Mouse (Mus musculus) limb, embryonic 13.5 days (tissue): ENCODE measurements around the gene Aff1. TPM values are rescaled to one million over a fixed set of nuclear protein-coding genes. Genes with fewer than 3 reads are reported as not detected.

ENCODE experiments used
- ATAC-seq: fragments of 200-750 bp; cut with Nextera tagmentation; 2 replicates; pipeline ENCODE4 v1.8.0; 2017; ENCODE audit warnings: low read depth, moderate number of reproducible peaks, moderate TSS enrichment; ENCODE audit not compliant: low FRiP score
- H3K27ac ChIP-seq: fragments of 300-500 bp; sonication (generic); 2 replicates; pipeline ENCODE4 v1.5.1; 2015; ENCODE audit warnings: inconsistent platforms, mild to moderate bottlenecking, moderate library complexity
- H3K27me3 ChIP-seq: fragments of 300-500 bp; sonication (generic); 2 replicates; pipeline ENCODE4 v1.6.1; 2015; ENCODE audit warnings: mild to moderate bottlenecking, inconsistent platforms
- H3K36me3 ChIP-seq: fragments of 300-500 bp; sonication (generic); 2 replicates; pipeline ENCODE4 v1.6.1; 2015; ENCODE audit warnings: inconsistent platforms, mild to moderate bottlenecking, moderate library complexity
- H3K4me1 ChIP-seq: fragments of 300-500 bp; sonication (generic); 2 replicates; pipeline ENCODE4 v1.6.1; 2015; ENCODE audit warnings: inconsistent platforms
- H3K4me2 ChIP-seq: fragments of 300-500 bp; sonication (generic); replicated peaks from 2 replicates; pipeline ENCODE4 v1.6.1; 2015; ENCODE audit warnings: inconsistent platforms, mild to moderate bottlenecking, moderate library complexity
- H3K4me3 ChIP-seq: fragments of 300-500 bp; sonication (generic); 2 replicates; pipeline ENCODE4 v1.5.1; 2015; ENCODE audit warnings: moderate library complexity, mild to moderate bottlenecking, inconsistent platforms
- H3K9ac ChIP-seq: fragments of 300-500 bp; sonication (generic); 2 replicates; pipeline ENCODE4 v1.6.1; 2015; ENCODE audit warnings: mild to moderate bottlenecking, inconsistent platforms
- H3K9me3 ChIP-seq: fragments of 300-500 bp; sonication (generic); 2 replicates; pipeline ENCODE4 v1.6.1; 2016; ENCODE audit warnings: inconsistent platforms
- WGBS: fragments of 180-500 bp; shearing (Covaris S2); methylation state at CpG from one replicate; pipeline ENCODE4 v1.1.7; 2015; 5-methylcytosine and 5-hydroxymethylcytosine counted together
- polyA plus RNA-seq: library from polyadenylated mRNA; unstranded; fragments of >200 nt; fragmentation: Nextera tagmentation; extraction: Ambion mirVana; gene quantifications from 2 replicates; pipeline ENCODE4 v1.2.1, GENCODE M21; 2015

Aff1 gene
- polyA plus RNA-seq, 1 experiment from 2014 or later = 4.1 TPM

DNA sequence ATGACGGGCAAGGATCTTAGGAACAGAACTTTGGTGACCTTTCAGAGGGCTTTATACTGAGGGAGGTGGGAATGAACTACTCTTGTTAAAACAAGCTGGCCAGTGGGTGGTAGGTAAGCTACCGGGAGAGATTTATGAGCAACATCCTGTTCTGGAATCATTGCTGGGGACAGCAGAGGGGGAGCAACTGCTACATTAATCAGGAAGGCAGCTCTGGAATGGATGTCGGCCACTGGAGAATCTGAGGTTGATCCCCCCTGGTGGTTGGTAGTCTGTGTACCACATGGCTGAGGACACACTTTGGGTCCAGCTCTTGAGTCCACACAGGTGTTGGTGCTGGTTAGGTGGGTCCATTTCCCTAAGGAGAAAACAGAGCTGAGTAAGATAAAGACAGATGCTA, 38.6 kb downstream of the Aff1 start:
- Histone ChIP-seq H3K9ac (no peak overlapping the region), H3K9me3 (no peaks in the 10 kb centered on the region), H3K4me3 (no peak overlapping the region), H3K4me1 (peaks cover 8% of the 10 kb centered on the region; the same call in 1 of the 2 replicates), H3K27me3 (no peaks in the 10 kb centered on the region), H3K27ac (no peak overlapping the region), H3K4me2 (no peak overlapping the region), H3K36me3 (no peaks in the 10 kb centered on the region)
- no peak for ATAC-seq
- 10% methylated on average over 3 of the region's 3 CpGs for WGBS

DNA sequence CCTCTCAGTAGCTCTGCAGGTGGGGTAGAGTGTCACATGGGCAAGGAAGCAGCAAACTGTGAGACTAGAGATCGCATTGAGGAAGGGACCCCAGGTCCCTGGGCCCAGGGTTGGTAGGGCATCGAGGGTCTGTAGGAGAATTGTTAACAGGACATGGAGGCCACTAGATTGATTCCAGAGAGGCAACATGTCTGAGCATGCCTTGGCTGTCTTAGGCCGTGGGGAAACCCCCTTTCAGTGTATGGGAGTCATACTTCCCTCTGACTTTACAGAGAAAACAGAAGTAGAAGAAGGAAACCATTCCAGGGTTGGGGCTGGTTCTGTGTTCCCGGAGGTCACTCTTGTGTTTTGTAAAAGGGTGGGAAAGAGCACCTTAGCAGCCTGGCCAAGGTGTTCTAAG, 40.4 kb downstream of the Aff1 start:
- H3K4me2 ChIP-seq = no peak overlapping the region
- no peak for ATAC-seq
- H3K9ac ChIP-seq = no peak overlapping the region
- peaks cover 8% of the 10 kb centered on the region; the same call in 1 of the 2 replicates for H3K4me1 ChIP-seq
- no peak overlapping the region for H3K4me3 ChIP-seq
- H3K36me3 ChIP-seq = no peaks in the 10 kb centered on the region
- H3K9me3 ChIP-seq = no peaks in the 10 kb centered on the region
- WGBS = 86% methylated on average over 4 of the region's 4 CpGs
- H3K27me3 ChIP-seq = no peaks in the 10 kb centered on the region
- H3K27ac ChIP-seq = no peak overlapping the region

DNA sequence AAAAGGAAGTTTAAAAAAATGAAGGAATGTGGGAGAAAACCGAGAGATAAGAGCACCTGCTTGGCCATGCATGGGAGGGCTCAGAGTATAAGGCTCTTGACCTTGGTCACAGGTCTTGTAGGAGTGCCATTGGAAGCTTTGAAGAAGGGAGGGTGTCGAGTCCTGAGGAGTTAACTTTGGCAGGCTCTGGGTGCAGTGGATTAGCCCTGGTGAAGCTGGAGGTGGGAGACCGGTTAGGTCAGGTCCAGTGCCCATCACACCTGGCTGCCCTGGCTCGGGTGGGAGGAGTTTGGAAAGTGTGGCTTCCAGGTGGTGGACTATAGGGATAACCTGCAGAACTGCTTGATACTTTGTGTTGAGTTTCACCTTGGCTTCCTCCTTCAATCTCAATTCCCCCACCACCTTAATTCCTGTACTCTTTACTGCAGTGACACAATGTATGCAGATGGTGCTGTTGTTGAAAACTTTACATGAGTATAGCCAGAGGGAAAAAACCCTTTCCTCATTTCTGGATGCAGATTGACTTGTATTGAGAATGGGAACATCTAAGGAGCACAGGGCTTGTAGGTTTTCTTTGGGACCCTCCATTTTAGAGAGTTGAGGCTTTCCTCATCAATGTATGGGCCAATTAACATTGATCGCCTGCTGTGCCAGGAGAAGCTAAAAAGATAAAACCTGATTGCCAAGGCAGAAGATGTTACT, 43.4 kb downstream of the Aff1 start:
- no peak for ATAC-seq
- H3K27me3 ChIP-seq = no peaks in the 10 kb centered on the region
- no peak overlapping the region for H3K4me2 ChIP-seq
- peaks cover 6% of the 10 kb centered on the region; the same call in 1 of the 2 replicates for H3K4me1 ChIP-seq
- no peak overlapping the region for H3K27ac ChIP-seq
- H3K9ac ChIP-seq = no peak overlapping the region
- H3K9me3 ChIP-seq = no peaks in the 10 kb centered on the region
- no peaks in the 10 kb centered on the region for H3K36me3 ChIP-seq
- 69% methylated on average over 5 of the region's 5 CpGs for WGBS
- H3K4me3 ChIP-seq = no peak overlapping the region

- no peak for ATAC-seq
- 63% methylated on average over 6 of the region's 6 CpGs for WGBS
These were observed 44.5 kb downstream of the Aff1 start for GRCm38 (mm10) chr5:103736553-103737207.

DNA sequence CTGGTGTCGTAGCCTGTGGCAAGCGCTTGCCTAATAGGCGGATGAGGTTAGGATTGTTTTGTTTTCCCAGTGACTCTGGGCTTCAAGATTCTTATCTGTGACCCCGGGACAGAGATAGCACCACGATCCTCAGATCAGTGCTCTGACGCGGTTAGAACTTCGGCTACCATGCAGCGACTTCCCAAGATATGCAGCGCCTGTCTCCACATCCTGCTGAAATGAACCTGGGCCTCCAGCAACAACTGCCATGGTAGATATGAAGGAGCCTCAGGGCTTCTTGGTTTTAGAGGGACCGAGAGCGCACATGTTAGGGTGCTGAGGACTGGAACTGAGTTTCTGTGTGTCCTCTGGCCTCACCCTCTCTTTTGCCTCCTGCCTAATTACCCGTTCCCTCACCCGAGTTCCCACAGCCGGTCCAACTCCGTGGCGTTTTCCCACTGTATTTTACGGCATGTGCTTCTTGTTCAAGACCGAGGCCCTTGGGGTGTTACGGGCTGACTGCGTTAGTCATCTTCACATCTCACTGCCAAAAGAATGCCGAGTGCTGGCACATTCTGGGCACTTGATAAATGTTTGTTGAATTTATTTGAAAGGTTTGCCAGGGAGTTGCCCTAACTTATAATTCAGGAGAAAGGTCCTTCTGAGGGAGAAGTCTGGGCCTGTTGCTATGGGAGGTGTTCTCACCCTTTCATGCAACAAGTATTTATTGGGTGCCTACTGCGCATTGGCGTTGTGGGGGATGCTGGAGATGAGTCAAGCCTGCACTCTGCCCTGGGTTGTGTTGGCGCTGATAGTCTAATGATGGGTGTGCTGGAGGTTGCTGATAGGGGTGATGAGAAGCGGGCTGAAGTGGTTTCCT, 45.3 kb downstream of the Aff1 start:
- H3K9ac ChIP-seq = no peak overlapping the region
- no peak overlapping the region for H3K4me2 ChIP-seq
- H3K27ac ChIP-seq = no peak overlapping the region
- H3K36me3 ChIP-seq = no peaks in the 10 kb centered on the region
- H3K9me3 ChIP-seq = no peaks in the 10 kb centered on the region
- H3K4me3 ChIP-seq = no peak overlapping the region
- H3K4me1 ChIP-seq = no peaks in the 10 kb centered on the region
- no peaks in the 10 kb centered on the region for H3K27me3 ChIP-seq
- no peak for ATAC-seq
- WGBS = 55% methylated on average over 26 of the region's 26 CpGs

More at GRCm38 (mm10) chr5:103736553-103737207, 44.5 kb downstream of the Aff1 start:
- H3K4me3 ChIP-seq = no peak overlapping the region
- H3K4me1 ChIP-seq = no peaks in the 10 kb centered on the region
- no peak overlapping the region for H3K9ac ChIP-seq
- no peaks in the 10 kb centered on the region for H3K27me3 ChIP-seq
- H3K4me2 ChIP-seq = no peak overlapping the region
- no peaks in the 10 kb centered on the region for H3K9me3 ChIP-seq
- no peak overlapping the region for H3K27ac ChIP-seq
- H3K36me3 ChIP-seq = no peaks in the 10 kb centered on the region

- Histone ChIP-seq H3K9ac (no peak overlapping the region), H3K4me3 (no peak overlapping the region), H3K4me1 (no peaks in the 10 kb centered on the region), H3K4me2 (no peak overlapping the region), H3K36me3 (no peaks in the 10 kb centered on the region), H3K9me3 (no peaks in the 10 kb centered on the region), H3K27me3 (no peaks in the 10 kb centered on the region), H3K27ac (no peak overlapping the region)
- no peak for ATAC-seq
- 69% methylated on average over 5 of the region's 5 CpGs for WGBS
These were observed 46.3 kb downstream of the Aff1 start for GRCm38 (mm10) chr5:103738509-103738908.

DNA sequence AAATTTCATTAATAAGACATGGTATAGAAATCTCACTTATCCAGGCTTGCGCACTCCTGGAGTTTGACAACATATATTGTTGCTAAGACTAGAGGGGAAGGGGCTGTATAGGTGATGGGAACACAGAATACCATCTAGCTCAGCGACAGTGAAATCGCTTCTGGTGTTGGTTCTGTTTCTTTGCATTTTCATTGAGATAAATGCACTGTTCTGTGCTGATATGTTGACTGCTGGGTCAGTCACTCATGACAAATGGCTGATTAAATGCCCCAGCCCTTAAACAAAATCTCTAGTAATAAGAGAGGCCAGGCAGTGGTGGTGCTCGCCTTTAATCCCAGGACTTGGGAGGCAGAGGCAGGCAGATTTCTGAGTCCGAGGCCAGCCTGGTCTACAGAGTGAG, 47.0 kb downstream of the Aff1 start:
- WGBS = 92% methylated on average over 5 of the region's 5 CpGs
- no peak overlapping the region for H3K9ac ChIP-seq
- no peaks in the 10 kb centered on the region for H3K4me1 ChIP-seq
- H3K9me3 ChIP-seq = no peaks in the 10 kb centered on the region
- no peak overlapping the region for H3K27ac ChIP-seq
- no peaks in the 10 kb centered on the region for H3K27me3 ChIP-seq
- H3K4me3 ChIP-seq = no peak overlapping the region
- H3K4me2 ChIP-seq = no peak overlapping the region
- no peaks in the 10 kb centered on the region for H3K36me3 ChIP-seq
- ATAC-seq = no peak

GRCm38 (mm10) chr5:103740093-103740902, 48.1 kb downstream of the Aff1 start:
- Histone ChIP-seq H3K36me3 (no peaks in the 10 kb centered on the region), H3K27me3 (no peaks in the 10 kb centered on the region), H3K9ac (no peak overlapping the region), H3K27ac (no peak overlapping the region), H3K4me2 (no peak overlapping the region), H3K4me3 (no peak overlapping the region), H3K9me3 (no peaks in the 10 kb centered on the region), H3K4me1 (no peaks in the 10 kb centered on the region)
- ATAC-seq = no peak
- 72% methylated on average over 5 of the region's 5 CpGs for WGBS

- ATAC-seq = no peak
- H3K27me3 ChIP-seq = no peaks in the 10 kb centered on the region
- H3K4me1 ChIP-seq = no peaks in the 10 kb centered on the region
- WGBS = 48% methylated on average over 1 of the region's 1 CpGs
- no peak overlapping the region for H3K4me3 ChIP-seq
- no peak overlapping the region for H3K9ac ChIP-seq
- no peaks in the 10 kb centered on the region for H3K36me3 ChIP-seq
- H3K9me3 ChIP-seq = no peaks in the 10 kb centered on the region
- H3K27ac ChIP-seq = no peak overlapping the region
- no peak overlapping the region for H3K4me2 ChIP-seq
These were observed 48.7 kb downstream of the Aff1 start for GRCm38 (mm10) chr5:103740903-103741246.

GRCm38 (mm10) chr5:103741443-103741842, 49.3 kb downstream of the Aff1 start:
- no peaks in the 10 kb centered on the region for H3K27me3 ChIP-seq
- H3K27ac ChIP-seq = no peak overlapping the region
- no peaks in the 10 kb centered on the region for H3K4me1 ChIP-seq
- H3K9ac ChIP-seq = no peak overlapping the region
- H3K4me3 ChIP-seq = no peak overlapping the region
- 67% methylated on average over 1 of the region's 1 CpGs for WGBS
- H3K9me3 ChIP-seq = no peaks in the 10 kb centered on the region
- ATAC-seq = no peak
- H3K36me3 ChIP-seq = no peaks in the 10 kb centered on the region
- H3K4me2 ChIP-seq = no peak overlapping the region

GRCm38 (mm10) chr5:103741992-103742391, 49.8 kb downstream of the Aff1 start:
- Histone ChIP-seq H3K27me3 (no peaks in the 10 kb centered on the region), H3K27ac (no peak overlapping the region), H3K4me1 (no peaks in the 10 kb centered on the region), H3K36me3 (no peaks in the 10 kb centered on the region), H3K4me2 (no peak overlapping the region), H3K9me3 (no peaks in the 10 kb centered on the region), H3K9ac (no peak overlapping the region), H3K4me3 (no peak overlapping the region)
- no peak for ATAC-seq
- WGBS = 83% methylated on average over 2 of the region's 2 CpGs
